Mouse (Mus musculus): ENCODE data around the gene Mcf2l.

- TF ChIP-seq CTCF (IDR thresholded peaks at IDR 0.05; ENCODE audit: extremely low read depth, insufficient read depth, insufficient read length, insufficient replicate concordance) = no peak
- TF ChIP-seq POLR2A (IDR thresholded peaks at IDR 0.05; ENCODE audit: low read depth, low read length) = no peak
Measured at GRCm38 (mm10) chr8:12998331-12998730, 124.7 kb downstream of the Mcf2l start.

All from spleen, adult 2 months (tissue).